Comparison of ENCODE assay signal across 23 mouse cellular contexts in genomic region chr3:85564603-85565002, GRCm38 (mm10). TPM values are rescaled to one million over a fixed set of nuclear protein-coding genes. Genes with fewer than 3 reads are reported as not detected.
DNase-seq lines count a peak whose midpoint lies in the region; ATAC-seq and TF ChIP-seq lines count a peak whose summit lies in the region.
"Had no signal": no experiment of that assay in that cellular context is flagged by ENCODE, and none has a peak within 500 bp of the region (broad histone marks: within the 10 kb centered on the region; RNA-seq: fewer than 3 reads in every experiment).

No protein-coding gene starts in this region.

- no peak overlapping the region for H3K9ac ChIP-seq in heart, embryonic 16.5 days (ENCODE audit: low read length)
- H3K9ac ChIP-seq: heart, embryonic 12.5 days; hindbrain, embryonic 14.5 days; limb, embryonic 12.5 days; liver, embryonic 15.5 days; stomach, embryonic 15.5 days had no signal

- intact Hi-C loops in left cerebral cortex, adult 2 months (cut with DNase I), result no loop called here
- intact Hi-C loops in left cerebral cortex, postnatal 25 days (cut with DNase I), result loop anchor here (2.0 to 5.0 kb wide), 2 partner anchors 34 to 172 kb away; no protein-coding TSS in a partner anchor

- H3K9me3 ChIP-seq in heart, embryonic 16.5 days (replicated peaks; ENCODE audit: control insufficient read depth, low read length), result no peaks in the 10 kb centered on the region
- no peaks in the 10 kb centered on the region for H3K9me3 ChIP-seq in heart, embryonic 10.5 days
- H3K9me3 ChIP-seq in embryonic facial prominence, embryonic 10.5 days, result no peaks in the 10 kb centered on the region
- H3K9me3 ChIP-seq: forebrain, embryonic 10.5 days; heart, embryonic 12.5 days; limb, embryonic 12.5 days; liver, embryonic 15.5 days; stomach, embryonic 15.5 days had no signal

- peak overlapping the region; percentile 66 for H3K27ac ChIP-seq in heart, embryonic 16.5 days (ENCODE audit: low read length)
- no peak overlapping the region for H3K27ac ChIP-seq in heart, embryonic 10.5 days
- peak overlapping the region; percentile 74; the same call in 1 of the 2 replicates for H3K27ac ChIP-seq in left cerebral cortex, adult 2 months
- no peak overlapping the region for H3K27ac ChIP-seq in embryonic facial prominence, embryonic 10.5 days (replicated peaks)
- H3K27ac ChIP-seq: forebrain, embryonic 10.5 days; hindbrain, embryonic 14.5 days; limb, embryonic 12.5 days; liver, embryonic 15.5 days; macrophage; stomach, embryonic 15.5 days had no signal

- H3K4me2 ChIP-seq in heart, embryonic 16.5 days (ENCODE audit: low read depth, low read length), result no peak overlapping the region
- H3K4me2 ChIP-seq: heart, embryonic 12.5 days; hindbrain, embryonic 14.5 days; limb, embryonic 12.5 days; liver, embryonic 15.5 days; stomach, embryonic 15.5 days had no signal

- no peaks in the 10 kb centered on the region for H3K36me3 ChIP-seq in heart, embryonic 16.5 days (ENCODE audit: control insufficient read depth, insufficient read depth)
- no peaks in the 10 kb centered on the region for H3K36me3 ChIP-seq in heart, embryonic 10.5 days
- no peaks in the 10 kb centered on the region for H3K36me3 ChIP-seq in embryonic facial prominence, embryonic 10.5 days (replicated peaks)
- H3K36me3 ChIP-seq: forebrain, embryonic 10.5 days; heart, embryonic 12.5 days; limb, embryonic 12.5 days; liver, embryonic 15.5 days; stomach, embryonic 15.5 days had no signal

- no peak for TF ChIP-seq CTCF in left cerebral cortex, adult 2 months (IDR thresholded peaks at IDR 0.05)

- DNase-seq in heart, embryonic 10.5 days (ENCODE audit: low spot score), result no peak
- DNase-seq in left cerebral cortex, adult 2 months (ENCODE audit: extremely low spot score in 1 of 2, low spot score in 2 of 2), result no peak
- DNase-seq in left cerebral cortex, postnatal 25 days (ENCODE audit: low spot score in 2 of 2), result no peak
- DNase-seq in testis, postnatal 14 days (ENCODE audit: low spot score), result peak; percentile 11
- DNase-seq in testis, postnatal 10 days (ENCODE audit: low spot score), result no peak
- no peak for DNase-seq in embryonic facial prominence, embryonic 10.5 days (ENCODE audit: low spot score)
- DNase-seq: cerebellum, adult 11 months; cerebellum, adult 9-11 months; gastrocnemius, postnatal 25 days; kidney, adult 18-20 months; kidney, postnatal 10 days had no signal

- no peak overlapping the region for H3K4me3 ChIP-seq in heart, embryonic 16.5 days (ENCODE audit: low read length)
- no peak overlapping the region for H3K4me3 ChIP-seq in heart, embryonic 10.5 days
- no peak overlapping the region for H3K4me3 ChIP-seq in left cerebral cortex, adult 2 months
- H3K4me3 ChIP-seq in embryonic facial prominence, embryonic 10.5 days, result no peak overlapping the region
- H3K4me3 ChIP-seq: forebrain, embryonic 10.5 days; heart, embryonic 12.5 days; limb, embryonic 12.5 days; liver, embryonic 15.5 days; stomach, embryonic 15.5 days had no signal

- H3K27me3 ChIP-seq in heart, embryonic 16.5 days (ENCODE audit: control insufficient read depth, insufficient read depth, low read length), result no peaks in the 10 kb centered on the region
- no peaks in the 10 kb centered on the region for H3K27me3 ChIP-seq in heart, embryonic 10.5 days (ENCODE audit: insufficient read depth, poor library complexity, severe bottlenecking)
- H3K27me3 ChIP-seq in embryonic facial prominence, embryonic 10.5 days (replicated peaks; ENCODE audit: low read depth, poor library complexity, severe bottlenecking), result no peaks in the 10 kb centered on the region
- H3K27me3 ChIP-seq: heart, embryonic 12.5 days; limb, embryonic 12.5 days; liver, embryonic 15.5 days; Patski; stomach, embryonic 15.5 days had no signal

- H3K4me1 ChIP-seq in heart, embryonic 16.5 days (ENCODE audit: control insufficient read depth, insufficient read depth, low read length), result peaks cover 5% of the 10 kb centered on the region; the same call in 1 of the 2 replicates
- H3K4me1 ChIP-seq in heart, embryonic 10.5 days, result 0 out of 2 replicates have a peak, but pooled peaks cover 6% of the 10 kb centered on the region
- H3K4me1 ChIP-seq in embryonic facial prominence, embryonic 10.5 days, result no peaks in the 10 kb centered on the region
- H3K4me1 ChIP-seq: forebrain, embryonic 10.5 days; limb, embryonic 12.5 days; liver, embryonic 15.5 days; stomach, embryonic 15.5 days had no signal

- WGBS in heart, embryonic 16.5 days, result 28% methylated on average over 2 of the region's 2 CpGs
- WGBS in heart, embryonic 10.5 days, result 32% methylated on average over 2 of the region's 2 CpGs
- 60% methylated on average over 2 of the region's 2 CpGs for WGBS in embryonic facial prominence, embryonic 10.5 days

- ATAC-seq in heart, embryonic 16.5 days (replicated peaks; ENCODE audit: extremely low read depth, insufficient read depth, low FRiP score), result peak; percentile 45; the same call in 1 of the 2 replicates
- ATAC-seq: forebrain, embryonic 16.5 days; inflammation-experienced regulatory T-cells, adult 6 months; midbrain, embryonic 16.5 days; Patski had no signal

RNA-seq across cellular contexts. Expression of gene Gatb, which starts 9.3 kb away (rescaled TPM):
- polyA plus RNA-seq in heart, embryonic 16.5 days (2015; fragmentation: Nextera tagmentation; extraction: Ambion mirVana), result 40.3 and 40.6 TPM in 2 replicates
- 32.3 and 45.0 TPM in 2 replicates for polyA plus RNA-seq in heart, embryonic 10.5 days (2016; fragmentation: Nextera tagmentation; extraction: Ambion mirVana)
- total RNA-seq in left cerebral cortex, adult 2 months (2021), result 10 to 100 TPM; 20.4 to 20.6 TPM
- total RNA-seq in left cerebral cortex, postnatal 25 days (2021), result 10 to 100 TPM; 20.3 to 22.4 TPM
- 26.8 and 28.3 TPM in 2 replicates for polyA plus RNA-seq in embryonic facial prominence, embryonic 10.5 days (2016; fragmentation: Nextera tagmentation; extraction: Ambion mirVana)

Comparison
In these comparisons a context has a peak if more than half of its experiments do, and no peak if none do; other contexts are left out.
1. H3K27ac ChIP-seq: peak in heart, embryonic 16.5 days (single experiment) and left cerebral cortex, adult 2 months (single experiment); none in heart, embryonic 10.5 days (single experiment) and embryonic facial prominence, embryonic 10.5 days (single experiment).